Mouse (Mus musculus) olfactory bulb, adult 2 months (tissue): ENCODE data around the gene Rpl14.

Experiments
- CTCF ChIP-seq: fragments of 200-500 bp; IDR thresholded peaks from 2 replicates; pipeline ENCODE4 v1.5.1; 2012; ENCODE audit warnings: low read depth, mild to moderate bottlenecking, low read length, moderate library complexity; ENCODE audit not compliant: insufficient read depth
- POLR2A ChIP-seq: fragments of 200-500 bp; IDR thresholded peaks from 2 replicates; pipeline ENCODE4 v1.6.1; 2012; ENCODE audit warnings: mild to moderate bottlenecking, low read depth, low read length, moderate library complexity; ENCODE audit not compliant: insufficient read depth

DNA sequence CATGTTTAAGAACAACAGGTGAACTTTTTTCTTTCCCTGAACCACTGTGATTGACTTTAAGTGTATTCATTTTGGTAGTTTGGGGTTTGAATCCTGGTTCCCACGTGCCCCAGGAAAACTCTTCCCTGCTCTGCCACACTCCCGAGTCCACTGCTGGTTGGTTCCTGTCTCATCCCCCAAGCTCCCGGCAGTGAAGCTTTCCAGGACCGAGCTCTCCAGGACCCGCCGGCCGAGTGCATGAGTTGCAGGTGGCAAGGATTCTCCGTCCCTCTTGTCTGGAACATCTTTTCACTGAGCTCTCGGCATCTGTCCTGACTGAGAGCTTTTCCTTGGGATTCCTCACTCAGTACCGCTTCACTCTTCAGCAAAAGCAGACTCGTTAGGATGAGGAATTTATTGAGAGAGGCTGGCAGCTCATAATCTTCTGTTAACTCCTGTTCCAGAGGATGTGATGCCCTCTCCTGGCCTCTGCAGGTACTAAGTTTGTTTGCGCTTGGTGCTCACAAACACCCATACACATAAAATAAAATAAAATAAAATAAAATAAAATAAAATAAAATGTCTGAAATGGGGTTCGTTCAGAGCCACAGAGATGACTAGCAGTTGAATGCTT, 1.4 kb upstream of the Rpl14 start:
- TF ChIP-seq CTCF (no peak), POLR2A (no peak)
